Mouse (Mus musculus) bone marrow, adult 2 months (tissue): ENCODE results near the gene Pdgfra. TPM values are rescaled to one million over a fixed set of nuclear protein-coding genes. Genes with fewer than 3 reads are reported as not detected.

Source experiments
- H3K27ac ChIP-seq: fragments of 200-500 bp; 2 replicates; pipeline ENCODE4 v1.5.1; 2012; ENCODE audit warnings: low read depth, mild to moderate bottlenecking, control low read depth, inconsistent platforms, low read length; ENCODE audit not compliant: control insufficient read depth, poor library complexity, insufficient read depth
- H3K4me1 ChIP-seq: fragments of 200-500 bp; 2 replicates; pipeline ENCODE4 v1.6.1; 2011; ENCODE audit warnings: low read length; ENCODE audit not compliant: control insufficient read depth, insufficient read depth
- H3K4me3 ChIP-seq: fragments of 200-500 bp; replicated peaks from 2 replicates; pipeline ENCODE3; 2011; ENCODE audit warnings: mild to moderate bottlenecking, low read depth, low read length, control low read depth; ENCODE audit not compliant: control insufficient read depth
- CTCF ChIP-seq: fragments of 200-500 bp; IDR thresholded peaks from 2 replicates; pipeline ENCODE4 v1.5.1; 2011; ENCODE audit warnings: low read length, control low read depth; ENCODE audit not compliant: control insufficient read depth, insufficient read depth
- POLR2A ChIP-seq: fragments of 200-500 bp; IDR thresholded peaks from 2 replicates; pipeline ENCODE4 v1.6.1; 2011; ENCODE audit warnings: low read depth, mild to moderate bottlenecking, control low read depth, low read length, borderline replicate concordance; ENCODE audit not compliant: control insufficient read depth
- WGBS: fragments of 180-500 bp; shearing (Covaris S2); methylation state at CpG from one replicate; pipeline ENCODE4 v1.1.7; 2018; 5-methylcytosine and 5-hydroxymethylcytosine counted together
- polyA plus RNA-seq: library from polyadenylated mRNA; stranded (reverse); fragments of >200 nt; gene quantifications from 2 replicates; pipeline ENCODE4 v1.2.4, GENCODE M21; 2011; ENCODE audit warnings: low replicate concordance; ENCODE audit not compliant: missing spikeins, insufficient read depth, insufficient read length

Pdgfra gene
- polyA plus RNA-seq: 3.7 and 4.1 TPM in 2 replicates

GRCm38 (mm10) chr5:75152021-75152425 is at the start of gene Pdgfra:
Pdgfra (plus strand) TSS chr5:75152292.
- Histone ChIP-seq H3K4me1 (no peaks in the 10 kb centered on the region; the same call in 1 of the 2 replicates), H3K4me3 (no peak within 1 kb of the TSS), H3K27ac (peak within 1 kb of the TSS; percentile 9; the same call in 1 of the 2 replicates)
- TF ChIP-seq CTCF: no peak
- no peak for TF ChIP-seq POLR2A
- WGBS: 1% methylated on average over 10 of the region's 10 CpGs

DNA sequence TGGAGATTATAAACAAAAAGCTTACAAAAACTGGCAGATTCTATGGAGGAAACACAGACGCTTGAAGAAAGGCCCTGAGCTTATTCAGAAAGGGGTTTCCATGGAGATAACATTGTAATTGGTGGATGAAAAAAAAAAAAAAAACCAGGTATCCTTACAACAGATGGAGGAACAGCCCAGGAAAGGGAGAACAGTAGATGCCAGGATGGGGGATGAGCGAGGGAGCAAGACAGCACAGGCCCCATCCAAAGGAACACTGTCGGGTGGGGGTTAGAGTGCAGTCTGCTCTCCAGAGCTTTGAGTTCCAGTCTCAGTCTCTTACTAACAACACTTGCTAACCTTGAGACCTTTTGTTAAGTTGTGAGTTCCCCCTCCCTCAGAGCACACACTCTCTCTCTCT is 45.6 kb upstream of the Pdgfra start:
- Histone ChIP-seq H3K4me3 (no peak overlapping the region), H3K4me1 (no peaks in the 10 kb centered on the region), H3K27ac (no peak overlapping the region)
- WGBS: 74% methylated on average over 3 of the region's 3 CpGs
- TF ChIP-seq POLR2A (no peak), CTCF (no peak)

DNA sequence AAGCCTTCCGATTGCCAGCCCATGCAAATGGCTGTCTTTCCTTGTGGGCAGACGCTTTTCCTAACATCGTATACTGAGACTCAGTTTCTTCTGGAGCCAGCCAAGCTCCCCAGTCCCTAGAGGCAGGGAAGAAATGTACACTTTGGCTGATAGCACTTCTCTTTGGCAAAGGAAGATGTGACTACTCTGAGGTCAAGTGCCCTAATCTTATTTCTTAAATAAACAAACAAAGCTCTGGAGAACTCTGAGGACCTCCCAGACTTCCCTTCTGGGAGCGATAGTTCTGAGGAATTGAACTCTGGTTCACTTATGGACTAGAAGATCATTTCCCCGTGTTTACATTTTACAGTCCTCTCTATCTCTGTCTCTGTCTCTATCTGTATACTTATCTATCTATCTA is 42.7 kb upstream of the Pdgfra start:
- WGBS: 53% methylated on average over 5 of the region's 5 CpGs
- no peak overlapping the region for H3K27ac ChIP-seq
- no peak for TF ChIP-seq POLR2A
- TF ChIP-seq CTCF: no peak
- H3K4me3 ChIP-seq: no peak overlapping the region
- no peaks in the 10 kb centered on the region for H3K4me1 ChIP-seq

DNA sequence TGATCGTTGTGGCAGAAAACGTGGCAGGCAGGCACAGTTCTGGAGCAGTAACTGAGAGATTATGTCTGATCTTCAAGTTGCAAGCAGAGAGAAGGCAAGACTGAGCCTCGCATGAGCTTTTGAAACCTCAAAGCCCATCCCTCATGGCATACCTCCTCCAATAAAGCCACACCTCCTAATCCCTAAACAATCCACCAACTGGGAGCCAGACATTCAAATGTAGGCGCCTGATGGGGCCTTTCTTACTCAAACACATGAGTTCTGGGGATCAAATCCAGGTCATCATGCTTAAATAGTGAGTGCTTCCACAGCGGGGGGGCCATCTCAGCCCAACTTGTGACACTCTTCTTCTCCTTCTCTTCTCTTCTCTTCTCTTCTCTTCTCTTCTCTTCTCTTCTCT is 40.3 kb upstream of the Pdgfra start:
- Histone ChIP-seq H3K4me3 (no peak overlapping the region), H3K27ac (no peak overlapping the region), H3K4me1 (no peaks in the 10 kb centered on the region)
- WGBS: 67% methylated on average over 5 of the region's 5 CpGs
- TF ChIP-seq POLR2A (no peak), CTCF (no peak)

DNA sequence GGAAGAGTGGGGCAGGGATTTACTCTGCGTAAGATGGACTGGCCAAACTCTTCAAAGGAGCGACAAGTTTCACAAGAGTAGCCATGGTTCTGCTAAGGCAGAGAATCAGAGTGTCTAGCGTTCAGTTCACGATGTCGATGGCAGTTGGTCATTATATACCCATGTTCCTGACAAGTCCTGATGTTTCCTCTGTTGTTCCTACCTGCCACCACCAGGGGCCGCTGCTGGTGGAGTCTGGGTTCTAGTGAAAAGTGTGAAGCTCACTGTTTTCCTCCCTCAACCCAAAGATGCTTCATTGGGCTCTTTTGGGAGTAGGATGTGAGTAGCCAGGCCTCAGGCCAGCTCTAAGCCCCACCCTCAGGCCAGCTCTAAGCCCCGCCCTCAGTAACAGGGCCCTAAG is 33.3 kb upstream of the Pdgfra start:
- 65% methylated on average over 7 of the region's 7 CpGs for WGBS

DNA sequence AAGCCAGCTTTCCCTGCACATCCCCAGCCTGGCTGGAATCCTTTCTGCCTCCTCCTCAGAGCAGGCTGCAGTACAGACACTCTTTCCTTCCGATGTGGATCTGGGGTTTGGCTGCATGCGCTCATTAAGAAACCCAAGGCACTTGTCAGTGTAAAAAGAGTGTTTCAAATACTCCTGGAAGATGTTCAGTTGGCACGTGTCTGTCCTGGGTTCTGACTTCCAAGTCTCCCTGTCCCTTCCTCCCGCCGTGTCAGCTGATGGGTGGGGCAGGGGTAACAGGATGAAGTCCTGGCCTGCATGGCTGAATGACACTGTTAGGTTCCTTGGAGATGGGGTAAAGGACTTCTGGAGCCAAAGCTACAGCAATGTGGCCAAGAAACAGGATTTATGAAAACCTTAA is 30.4 kb upstream of the Pdgfra start:
- H3K4me3 ChIP-seq: no peak overlapping the region
- 53% methylated on average over 5 of the region's 5 CpGs for WGBS
- no peak overlapping the region for H3K27ac ChIP-seq
- H3K4me1 ChIP-seq: no peaks in the 10 kb centered on the region
- no peak for TF ChIP-seq CTCF
- TF ChIP-seq POLR2A: no peak

More for the DNA sequence above, 33.3 kb upstream of the Pdgfra start:
- no peak overlapping the region for H3K27ac ChIP-seq
- no peak for TF ChIP-seq POLR2A
- TF ChIP-seq CTCF: peak; percentile 67
- H3K4me3 ChIP-seq: no peak overlapping the region
- no peaks in the 10 kb centered on the region for H3K4me1 ChIP-seq

DNA sequence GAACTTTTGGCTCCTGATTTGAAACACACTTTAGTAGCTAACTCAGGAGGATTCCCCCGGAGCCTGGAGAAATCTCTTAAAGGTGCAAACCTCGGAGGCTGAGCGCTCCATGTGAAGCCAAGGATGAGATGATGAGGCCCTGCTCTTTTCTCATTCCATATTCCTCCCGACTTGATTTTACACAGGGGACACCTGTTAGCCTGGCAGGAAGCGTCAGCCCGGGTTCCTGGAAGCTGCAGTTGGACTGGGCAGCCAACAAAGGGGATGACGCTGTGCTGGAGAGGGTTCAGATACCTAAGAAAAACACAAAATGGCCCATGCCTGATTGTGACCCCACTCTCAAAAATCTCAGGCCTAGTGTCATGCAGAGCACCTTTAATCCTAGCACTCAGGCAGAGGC is 17.4 kb upstream of the Pdgfra start:
- WGBS: 80% methylated on average over 7 of the region's 7 CpGs
- TF ChIP-seq CTCF (no peak), POLR2A (no peak)
- Histone ChIP-seq H3K4me3 (no peak overlapping the region), H3K4me1 (no peaks in the 10 kb centered on the region), H3K27ac (no peak overlapping the region)

DNA sequence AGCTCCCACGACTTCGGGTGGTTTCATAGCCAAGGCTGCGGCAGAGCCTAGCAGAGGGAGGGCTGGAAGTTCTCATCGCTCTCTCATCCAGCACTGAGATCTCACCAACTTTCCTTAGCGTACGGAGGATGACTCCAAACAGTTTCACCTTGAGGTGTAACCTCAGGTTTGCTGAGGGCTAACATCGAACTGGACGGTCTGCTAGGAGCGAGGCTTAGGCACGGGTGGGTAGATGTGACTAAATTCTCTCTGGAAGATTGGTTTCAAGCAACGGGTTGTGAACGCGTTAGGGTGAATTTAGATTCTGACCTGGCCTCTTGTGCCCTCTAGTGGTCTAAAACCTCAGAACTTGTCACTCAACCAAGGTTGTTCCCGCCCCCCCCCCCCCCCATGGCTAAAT is 9.0 kb upstream of the Pdgfra start:
- H3K27ac ChIP-seq: no peak overlapping the region
- no peak; the same call in 1 of the 2 replicates for TF ChIP-seq CTCF
- no peak for TF ChIP-seq POLR2A
- no peaks in the 10 kb centered on the region for H3K4me1 ChIP-seq
- 4% methylated on average over 14 of the region's 14 CpGs for WGBS
- no peak overlapping the region for H3K4me3 ChIP-seq

DNA sequence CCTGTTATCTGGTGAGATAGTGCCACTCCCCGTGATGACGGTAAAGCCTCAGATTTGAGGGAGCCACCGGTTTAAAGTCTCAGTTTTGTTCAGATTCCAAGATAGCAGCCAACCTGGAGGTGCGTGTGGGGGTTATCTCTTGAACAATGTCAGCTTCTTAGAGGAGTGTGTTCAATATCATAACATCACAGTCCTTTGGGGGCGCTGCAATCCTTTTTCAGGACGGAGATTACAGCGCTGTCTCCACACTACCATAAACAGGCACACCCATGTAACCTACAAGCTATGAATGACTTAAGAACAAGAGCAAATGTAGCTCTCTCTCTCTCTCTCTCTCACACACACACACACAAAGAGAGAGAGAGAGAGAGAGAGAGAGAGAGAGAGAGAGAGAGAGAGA is 8.3 kb upstream of the Pdgfra start:
- 58% methylated on average over 7 of the region's 7 CpGs for WGBS
- Histone ChIP-seq H3K4me1 (no peaks in the 10 kb centered on the region), H3K27ac (no peak overlapping the region), H3K4me3 (no peak overlapping the region)
- TF ChIP-seq CTCF: no peak
- no peak for TF ChIP-seq POLR2A

DNA sequence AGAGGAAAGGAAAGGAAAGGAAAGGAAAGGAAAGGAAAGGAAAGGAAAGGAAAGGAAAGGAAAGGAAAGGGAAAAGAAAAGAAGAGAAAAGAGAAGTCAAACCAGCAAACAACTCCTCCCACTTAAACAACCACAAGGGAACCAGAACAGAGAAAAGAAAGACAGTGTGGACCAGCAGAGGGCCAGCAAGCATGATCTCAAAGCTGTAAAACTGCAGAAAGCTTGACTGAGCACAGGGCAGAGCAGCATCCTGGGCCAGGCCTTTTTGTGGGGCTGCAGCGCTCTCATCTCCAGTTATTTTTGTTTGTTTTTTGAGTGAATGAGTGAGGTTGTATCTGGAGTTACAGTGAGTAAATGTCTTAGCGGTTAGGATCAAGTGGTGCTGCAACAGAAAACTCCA is 6.8 kb upstream of the Pdgfra start:
- 70% methylated on average over 2 of the region's 2 CpGs for WGBS
- TF ChIP-seq POLR2A: no peak
- no peak for TF ChIP-seq CTCF
- no peaks in the 10 kb centered on the region for H3K4me1 ChIP-seq
- H3K27ac ChIP-seq: no peak overlapping the region
- no peak overlapping the region for H3K4me3 ChIP-seq
